Mouse (Mus musculus) cerebellum, adult 9-10 months (tissue): ENCODE measurements at regions not wholly inside any gene's neighbourhood (a gene's known extent, or its start where the extent isn't known, plus 50 kb on each side); places are given as distances from the start of the nearest gene placed in this dataset.
"Not testable (repeated sequence)": the region's sequence is repeated elsewhere in the genome, so short reads cannot be mapped to it uniquely, and the experiment has no call there.

Source experiments
- DNase-seq: peaks from one replicate; pipeline ENCODE4 v3.0.0; 2022

DNA sequence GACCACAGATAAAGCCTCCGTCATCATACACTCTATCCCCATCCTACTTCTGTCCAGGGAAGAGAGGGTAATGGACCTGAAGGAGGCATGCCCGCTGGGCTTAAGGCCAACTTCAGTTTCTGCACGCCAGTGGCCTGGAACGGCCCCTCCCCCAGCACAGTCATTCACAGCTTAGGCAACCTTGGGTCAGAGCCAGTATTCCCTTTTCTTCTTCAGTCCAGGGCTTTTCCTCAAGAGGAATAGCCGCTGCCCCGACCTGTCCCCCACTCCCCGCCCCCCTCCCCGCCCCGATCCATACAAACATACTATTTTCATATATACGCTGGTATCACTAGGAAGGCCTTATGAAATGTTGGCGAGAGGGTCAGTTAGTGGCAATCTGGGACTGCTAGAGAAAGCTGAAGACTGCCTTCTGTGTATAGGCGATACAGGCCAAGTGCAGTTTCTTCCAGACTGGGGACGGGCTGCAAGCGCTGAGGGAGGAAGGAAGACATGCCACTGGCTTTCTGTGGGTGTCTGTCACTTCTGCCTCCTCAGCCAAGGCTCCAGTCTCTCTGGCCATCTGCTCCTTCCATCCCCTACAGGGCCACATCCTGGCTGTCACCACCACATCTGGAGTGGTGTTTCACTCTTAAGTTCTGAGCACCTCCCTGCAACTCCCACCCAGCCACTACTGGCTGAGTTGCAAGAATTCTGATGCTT lies 113.5 kb upstream of the Lemd2 start:
- DNase-seq = no peak

GRCm38 (mm10) chr17:27316711-27317575 lies 112.7 kb upstream of the Lemd2 start:
- DNase-seq = no peak

GRCm38 (mm10) chr17:27315947-27316628 lies 111.8 kb upstream of the Lemd2 start:
- no peak for DNase-seq

DNA sequence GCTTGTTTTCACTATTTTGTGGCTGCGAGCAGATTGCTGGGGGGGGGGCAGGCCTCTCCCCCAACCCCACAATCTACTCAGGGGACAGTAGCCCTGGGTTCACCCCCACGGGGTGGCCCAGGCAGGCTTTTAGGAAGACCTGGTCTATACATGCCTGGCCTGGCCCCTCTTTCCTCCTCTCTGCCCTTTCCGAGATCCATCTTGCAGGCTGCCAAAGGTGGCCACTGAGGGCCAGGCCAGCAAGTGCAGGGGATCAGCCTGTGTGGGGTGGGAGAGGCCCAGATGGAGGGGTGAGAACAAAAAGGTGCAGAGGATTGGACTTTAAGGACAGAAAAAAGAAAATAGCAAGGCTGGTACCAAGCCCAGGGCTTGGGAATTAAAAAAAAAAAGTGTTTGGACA lies 111.2 kb upstream of the Lemd2 start:
- no peak for DNase-seq

GRCm38 (mm10) chr17:27314821-27315392 lies 110.6 kb upstream of the Lemd2 start:
- DNase-seq = peak; percentile 56

DNA sequence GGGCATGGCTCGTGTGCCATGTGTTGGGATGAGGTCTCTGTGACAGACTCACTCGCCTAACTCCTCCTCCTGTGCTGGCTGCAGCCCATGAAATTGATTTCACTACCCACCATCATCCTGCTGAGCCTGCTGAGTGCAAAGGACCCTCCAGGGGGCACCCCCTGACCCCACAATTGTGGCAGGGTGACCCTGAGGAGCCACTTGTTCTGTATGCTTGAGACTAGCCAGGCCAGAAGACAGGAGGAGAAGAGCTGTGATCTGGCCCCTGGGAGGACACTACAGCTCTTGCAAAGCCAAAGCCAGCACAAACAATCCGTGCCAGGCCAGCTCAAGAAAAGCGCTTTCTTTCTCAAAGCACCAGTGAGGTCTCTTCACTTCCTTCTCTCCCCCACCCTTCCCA lies 104.7 kb upstream of the Lemd2 start:
- DNase-seq = no peak

GRCm38 (mm10) chr17:27304842-27305241 lies 100.6 kb upstream of the Lemd2 start:
- DNase-seq = no peak

DNA sequence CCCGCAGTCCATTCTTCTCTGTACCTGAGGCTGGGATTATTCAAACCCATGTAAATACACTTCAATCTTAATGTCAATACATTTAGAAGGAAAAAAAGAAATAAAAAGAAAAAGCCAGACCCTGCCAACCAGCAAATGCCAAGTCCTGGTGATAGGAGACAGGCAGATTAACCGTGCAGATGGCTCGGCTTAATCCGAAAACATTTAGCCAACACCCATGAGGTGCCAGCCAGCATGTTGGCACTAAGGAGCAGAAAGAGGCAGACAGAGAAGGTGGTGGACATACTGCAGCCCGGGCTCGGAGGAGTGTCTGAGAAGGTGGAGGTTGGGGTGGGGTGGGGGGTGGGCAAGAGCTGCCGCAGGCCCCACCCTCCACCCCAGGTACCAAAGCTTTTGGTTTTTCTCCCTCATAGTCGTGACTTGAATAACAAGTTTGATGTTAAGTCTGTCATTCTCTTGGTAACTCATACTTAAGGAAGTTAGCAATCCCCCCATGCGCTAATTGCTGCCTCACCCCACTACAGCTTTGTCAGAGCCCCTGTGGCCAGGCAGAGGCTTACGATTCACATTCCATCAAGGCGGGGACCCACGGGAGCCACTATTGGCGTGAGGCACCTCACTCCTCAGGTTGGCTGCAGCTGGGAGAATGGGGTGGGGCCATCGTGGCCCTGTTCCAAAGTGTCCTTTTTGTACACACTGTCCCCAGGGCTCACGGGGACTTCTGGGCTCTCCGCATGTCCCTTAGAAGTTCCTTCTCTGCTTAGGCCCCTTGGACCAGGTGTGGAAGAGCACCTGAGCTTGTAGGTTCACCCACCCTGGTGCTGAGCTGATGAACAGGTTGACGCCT lies 99.6 kb upstream of the Lemd2 start:
- peak; percentile 82 for DNase-seq

DNA sequence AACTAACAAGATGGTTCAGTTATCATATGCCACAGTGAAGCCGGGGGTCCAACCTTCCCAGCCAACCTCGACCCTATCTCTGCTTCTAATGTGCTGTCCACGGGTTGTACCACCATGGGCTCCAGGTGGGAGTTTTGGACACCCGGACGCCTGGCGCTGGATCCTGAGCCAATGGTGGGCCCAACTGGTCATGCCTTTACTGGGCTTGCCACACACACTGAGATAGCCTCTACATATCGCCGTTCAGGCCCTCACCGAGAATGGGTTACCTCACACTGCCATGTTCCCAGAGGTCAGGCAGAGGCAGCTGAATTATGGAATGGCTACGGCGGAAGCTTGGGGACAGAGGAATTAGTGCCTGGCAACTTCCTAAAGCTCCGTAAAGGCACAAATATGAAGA lies 98.8 kb upstream of the Lemd2 start:
- no peak for DNase-seq

GRCm38 (mm10) chr17:27301376-27301775 lies 97.1 kb upstream of the Lemd2 start:
- DNase-seq = no peak

DNA sequence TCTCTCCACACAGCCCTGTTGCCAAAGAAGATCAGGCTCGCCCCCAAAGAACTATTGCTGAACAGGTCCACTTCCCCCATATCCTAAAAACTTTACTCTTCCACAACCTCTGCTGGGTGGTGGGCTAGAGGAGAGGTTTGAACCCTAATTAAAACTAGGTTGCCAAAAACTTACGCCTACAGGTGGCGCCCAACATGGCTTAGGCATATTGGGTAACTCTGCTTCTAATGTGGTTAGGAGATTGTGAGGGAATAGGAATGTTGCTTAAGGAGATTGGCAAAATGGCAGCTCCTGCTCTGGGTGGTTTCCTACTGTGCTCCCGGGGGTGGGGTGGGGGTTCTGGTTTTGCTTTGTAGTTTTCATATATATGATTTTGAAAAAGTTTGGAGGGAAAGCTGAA lies 95.0 kb upstream of the Lemd2 start:
- no peak for DNase-seq

DNA sequence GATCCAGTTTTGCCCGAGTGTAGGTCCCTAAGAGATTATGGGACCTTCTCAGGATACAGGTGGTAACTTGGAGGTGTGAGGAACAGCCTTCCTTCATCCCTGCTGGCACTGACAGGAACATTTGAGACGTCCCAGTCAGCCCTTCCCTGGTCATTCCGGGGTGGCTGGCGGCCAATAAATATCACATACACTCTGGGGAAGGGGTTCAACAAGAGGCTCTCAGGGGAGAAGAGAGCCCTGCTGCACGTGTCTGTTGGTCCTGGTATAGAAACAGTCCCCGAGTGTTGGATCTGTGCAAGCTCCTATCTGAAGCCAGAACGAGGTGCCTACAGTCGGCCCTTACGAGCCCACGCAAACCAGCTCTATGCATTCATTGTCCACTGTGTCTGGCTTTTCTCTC lies 94.1 kb upstream of the Lemd2 start:
- no peak for DNase-seq

GRCm38 (mm10) chr17:27296156-27296555 lies 91.9 kb upstream of the Lemd2 start:
- DNase-seq = no peak

DNA sequence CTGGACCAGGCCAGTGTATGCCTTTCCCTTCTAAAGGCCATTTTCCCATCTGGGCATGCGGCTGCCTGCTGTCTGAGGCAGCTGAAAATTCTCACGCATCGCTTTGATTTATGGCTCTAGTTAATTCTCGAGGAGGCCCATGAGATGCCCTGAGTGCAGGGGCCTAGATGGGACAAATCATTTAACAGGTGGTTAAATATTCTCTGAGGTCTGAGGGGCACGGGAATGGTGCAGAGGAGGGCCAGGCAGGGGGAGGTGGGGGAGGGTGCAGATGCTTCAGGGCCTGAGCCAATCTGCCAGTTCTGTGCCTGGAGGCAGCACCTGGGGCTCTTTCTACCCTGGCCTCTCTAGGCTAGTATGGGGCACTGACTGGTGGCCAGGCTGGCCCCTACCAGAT lies 89.9 kb upstream of the Lemd2 start:
- DNase-seq = no peak

- no peak for DNase-seq
Observed at GRCm38 (mm10) chr17:27293586-27294207, 89.4 kb upstream of the Lemd2 start.

DNA sequence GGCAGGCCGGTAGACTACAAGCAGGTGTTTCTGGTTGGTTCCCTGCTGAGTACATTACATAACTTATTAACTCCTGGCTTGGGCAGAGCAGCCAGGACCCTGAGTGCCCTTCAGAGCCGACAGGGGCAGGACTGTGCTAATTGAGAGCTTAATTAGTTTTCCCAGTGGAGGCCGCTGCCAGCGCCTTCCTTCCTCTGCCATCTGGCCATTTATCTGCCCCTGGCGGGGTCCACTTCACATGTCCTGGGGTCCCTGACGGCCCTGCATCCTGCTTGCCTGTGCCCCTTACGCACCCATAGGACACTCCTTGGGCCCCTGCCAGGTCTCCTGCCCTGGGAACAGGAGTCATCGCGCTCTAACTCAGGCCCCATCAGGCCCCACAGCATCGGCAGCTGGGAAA lies 87.4 kb upstream of the Lemd2 start:
- peak; percentile 62 for DNase-seq

GRCm38 (mm10) chr17:27291176-27291575 lies 86.9 kb upstream of the Lemd2 start:
- DNase-seq = no peak

GRCm38 (mm10) chr17:27290311-27290710 lies 86.0 kb upstream of the Lemd2 start:
- no peak for DNase-seq

DNA sequence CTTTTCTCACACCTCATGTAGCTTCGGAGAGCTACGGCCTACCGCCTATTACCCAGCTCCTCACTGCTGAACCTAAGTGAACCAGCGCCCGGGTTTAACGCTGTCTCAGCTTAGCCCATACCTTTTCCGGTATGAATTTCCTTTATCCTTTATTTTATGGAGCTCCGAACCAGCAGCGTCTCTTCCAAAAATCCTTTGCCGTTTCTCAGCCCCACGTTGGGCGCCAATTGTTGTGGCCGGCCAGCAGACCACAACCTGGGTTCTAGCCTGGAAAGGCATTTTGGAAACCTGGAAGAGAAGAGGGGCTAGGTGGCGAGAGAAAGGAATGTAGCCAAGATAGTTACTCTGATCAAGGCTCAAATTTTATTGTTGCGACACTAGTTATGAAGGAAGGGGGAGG lies 85.5 kb upstream of the Lemd2 start:
- not testable (repeated sequence) for DNase-seq

DNA sequence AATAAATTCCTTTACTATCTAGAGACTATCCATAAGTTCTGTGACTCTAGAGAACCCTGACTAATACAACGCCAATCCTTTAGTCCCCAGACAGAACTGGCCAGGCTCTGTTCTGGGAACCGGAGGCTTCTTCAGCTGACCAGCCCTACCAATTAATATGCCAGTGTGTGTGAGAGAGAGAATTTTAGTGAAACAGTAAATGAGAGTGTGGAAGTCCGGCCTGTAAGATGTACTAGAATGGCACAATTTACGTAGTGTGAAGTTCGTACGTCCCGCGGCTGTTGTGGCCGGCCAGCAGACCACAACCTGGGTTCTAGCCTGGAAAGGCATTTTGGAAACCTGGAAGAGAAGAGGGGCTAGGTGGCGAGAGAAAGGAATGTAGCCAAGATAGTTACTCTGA lies 83.7 kb upstream of the Lemd2 start:
- DNase-seq = not testable (repeated sequence)

DNA sequence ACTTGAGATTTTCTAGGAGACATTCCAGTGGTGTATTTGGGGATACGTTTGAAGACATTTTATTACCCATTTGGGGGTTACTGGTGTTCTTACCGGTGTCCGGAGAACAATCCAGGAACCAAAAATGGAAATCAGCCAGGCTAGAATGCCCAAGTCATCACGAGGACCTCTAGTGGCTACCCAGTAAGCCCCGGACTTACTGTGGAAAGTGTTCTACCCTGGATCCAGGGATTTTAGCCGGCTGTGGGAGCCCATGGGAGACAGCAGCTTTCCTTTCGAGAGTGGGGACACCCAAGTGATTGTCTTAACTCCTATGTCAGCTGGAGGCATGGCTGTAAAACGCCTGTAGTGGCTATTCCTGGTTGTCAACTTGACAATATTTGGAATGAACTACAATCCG lies 77.0 kb upstream of the Lemd2 start:
- DNase-seq = peak; percentile 63
